Mouse (Mus musculus): ENCODE results near the gene Rrp1. TPM values are rescaled to one million over a fixed set of nuclear protein-coding genes. Genes with fewer than 3 reads are reported as not detected.

Gene Rrp1
- polyA plus RNA-seq, 1 experiment, result 620 TPM

GRCm38 (mm10) chr10:78438094-78438493 is 25.3 kb upstream of the Rrp1 start:
- DNase-seq, result peak; percentile 75 to 87
- no peak overlapping the region for H3K27ac ChIP-seq (ENCODE audit: insufficient read depth, low read length)
- no peaks in the 10 kb centered on the region for H3K27me3 ChIP-seq (ENCODE audit: control insufficient read depth, insufficient read depth, low read length)
- WGBS, result 12% methylated on average over 5 of the region's 5 CpGs
- no peak overlapping the region for H3K4me3 ChIP-seq (replicated peaks; ENCODE audit: insufficient read depth, low read depth, low read length)
- TF ChIP-seq CTCF (IDR thresholded peaks at IDR 0.05; ENCODE audit: borderline replicate concordance, insufficient read depth, low read depth, low read length) (peak; percentile 92), POLR2A (IDR thresholded peaks at IDR 0.05; ENCODE audit: borderline replicate concordance, insufficient read depth, low read length) (no peak)
- peaks cover 10% of the 10 kb centered on the region for H3K4me1 ChIP-seq (ENCODE audit: control insufficient read depth, insufficient read depth, low read length)

GRCm38 (mm10) chr10:78432853-78433252 is 20.0 kb upstream of the Rrp1 start:
- no peak overlapping the region for H3K4me3 ChIP-seq (replicated peaks; ENCODE audit: insufficient read depth, low read depth, low read length)
- no peak for DNase-seq
- peaks cover under 1% of the 10 kb centered on the region; the same call in 1 of the 2 replicates for H3K4me1 ChIP-seq (ENCODE audit: control insufficient read depth, insufficient read depth, low read length)
- 69% methylated on average over 3 of the region's 3 CpGs for WGBS
- TF ChIP-seq POLR2A (IDR thresholded peaks at IDR 0.05; ENCODE audit: borderline replicate concordance, insufficient read depth, low read length), result no peak
- no peak for TF ChIP-seq CTCF (IDR thresholded peaks at IDR 0.05; ENCODE audit: borderline replicate concordance, insufficient read depth, low read depth, low read length)
- no peaks in the 10 kb centered on the region for H3K27me3 ChIP-seq (ENCODE audit: control insufficient read depth, insufficient read depth, low read length)
- no peak overlapping the region for H3K27ac ChIP-seq (ENCODE audit: insufficient read depth, low read length)

GRCm38 (mm10) chr10:78429776-78430175 is 16.9 kb upstream of the Rrp1 start:
- no peak for TF ChIP-seq CTCF (IDR thresholded peaks at IDR 0.05; ENCODE audit: borderline replicate concordance, insufficient read depth, low read depth, low read length)
- no peak for TF ChIP-seq POLR2A (IDR thresholded peaks at IDR 0.05; ENCODE audit: borderline replicate concordance, insufficient read depth, low read length)
- Histone ChIP-seq H3K4me1 (ENCODE audit: control insufficient read depth, insufficient read depth, low read length) (peaks cover 4% of the 10 kb centered on the region), H3K4me3 (replicated peaks; ENCODE audit: insufficient read depth, low read depth, low read length) (no peak overlapping the region), H3K27ac (ENCODE audit: insufficient read depth, low read length) (no peak overlapping the region), H3K27me3 (ENCODE audit: control insufficient read depth, insufficient read depth, low read length) (no peaks in the 10 kb centered on the region)
- WGBS, result 89% methylated on average over 2 of the region's 2 CpGs
- DNase-seq, result no peak

GRCm38 (mm10) chr10:78429180-78429579 is 16.3 kb upstream of the Rrp1 start:
- WGBS, result 92% methylated on average over 5 of the region's 5 CpGs
- no peak for DNase-seq
- H3K27ac ChIP-seq (ENCODE audit: insufficient read depth, low read length), result no peak overlapping the region
- no peaks in the 10 kb centered on the region for H3K27me3 ChIP-seq (ENCODE audit: control insufficient read depth, insufficient read depth, low read length)
- peaks cover 4% of the 10 kb centered on the region for H3K4me1 ChIP-seq (ENCODE audit: control insufficient read depth, insufficient read depth, low read length)
- TF ChIP-seq POLR2A (IDR thresholded peaks at IDR 0.05; ENCODE audit: borderline replicate concordance, insufficient read depth, low read length) (no peak), CTCF (IDR thresholded peaks at IDR 0.05; ENCODE audit: borderline replicate concordance, insufficient read depth, low read depth, low read length) (no peak)
- no peak overlapping the region for H3K4me3 ChIP-seq (replicated peaks; ENCODE audit: insufficient read depth, low read depth, low read length)

GRCm38 (mm10) chr10:78428070-78428469 is 15.2 kb upstream of the Rrp1 start:
- peaks cover 4% of the 10 kb centered on the region for H3K4me1 ChIP-seq (ENCODE audit: control insufficient read depth, insufficient read depth, low read length)
- no peaks in the 10 kb centered on the region for H3K27me3 ChIP-seq (ENCODE audit: control insufficient read depth, insufficient read depth, low read length)
- no peak overlapping the region for H3K4me3 ChIP-seq (replicated peaks; ENCODE audit: insufficient read depth, low read depth, low read length)
- TF ChIP-seq CTCF (IDR thresholded peaks at IDR 0.05; ENCODE audit: borderline replicate concordance, insufficient read depth, low read depth, low read length) (no peak), POLR2A (IDR thresholded peaks at IDR 0.05; ENCODE audit: borderline replicate concordance, insufficient read depth, low read length) (no peak)
- no peak for DNase-seq
- no peak overlapping the region for H3K27ac ChIP-seq (ENCODE audit: insufficient read depth, low read length)
- 91% methylated on average over 11 of the region's 11 CpGs for WGBS

- H3K27ac ChIP-seq (ENCODE audit: insufficient read depth, low read length), result peak overlapping the region; percentile 69
- no peak for TF ChIP-seq CTCF (IDR thresholded peaks at IDR 0.05; ENCODE audit: borderline replicate concordance, insufficient read depth, low read depth, low read length)
- no peak for TF ChIP-seq POLR2A (IDR thresholded peaks at IDR 0.05; ENCODE audit: borderline replicate concordance, insufficient read depth, low read length)
- WGBS, result 46% methylated on average over 6 of the region's 6 CpGs
- peaks cover 4% of the 10 kb centered on the region for H3K4me1 ChIP-seq (ENCODE audit: control insufficient read depth, insufficient read depth, low read length)
- no peaks in the 10 kb centered on the region for H3K27me3 ChIP-seq (ENCODE audit: control insufficient read depth, insufficient read depth, low read length)
- DNase-seq, result peak in 1 of 2 experiments; percentile 34
- peak overlapping the region; percentile 87 for H3K4me3 ChIP-seq (replicated peaks; ENCODE audit: insufficient read depth, low read depth, low read length)
Measured at GRCm38 (mm10) chr10:78426117-78426735, 13.4 kb upstream of the Rrp1 start.

- Histone ChIP-seq H3K27me3 (ENCODE audit: control insufficient read depth, insufficient read depth, low read length) (no peaks in the 10 kb centered on the region), H3K4me1 (ENCODE audit: control insufficient read depth, insufficient read depth, low read length) (peaks cover 4% of the 10 kb centered on the region), H3K27ac (ENCODE audit: insufficient read depth, low read length) (peak within 1 kb of the TSS; percentile 69), H3K4me3 (replicated peaks; ENCODE audit: insufficient read depth, low read depth, low read length) (peak within 1 kb of the TSS; percentile 87)
- peak; percentile 88 for DNase-seq
- 0 out of 2 replicates have a peak, but pooled peaks have one; percentile 76 for TF ChIP-seq POLR2A (IDR thresholded peaks at IDR 0.05; ENCODE audit: borderline replicate concordance, insufficient read depth, low read length)
- no peak for TF ChIP-seq CTCF (IDR thresholded peaks at IDR 0.05; ENCODE audit: borderline replicate concordance, insufficient read depth, low read depth, low read length)
- 1% methylated on average over 40 of the region's 40 CpGs for WGBS
Measured at GRCm38 (mm10) chr10:78425181-78426041, 12.6 kb upstream of the Rrp1 start, which contains the start of gene Cstb. Gene Cstb, plus strand, starts transcription at chr10:78425669.
